Mouse (Mus musculus) kidney, adult 2 months (tissue): ENCODE measurements around the gene Myrf.

Source experiments
- CTCF ChIP-seq: fragments of 200-500 bp; conservative IDR thresholded peaks from 2 replicates; pipeline ENCODE4 v1.5.1; 2011; ENCODE audit warnings: low read depth, mild to moderate bottlenecking, control low read depth, low read length, moderate library complexity, mixed read lengths; ENCODE audit not compliant: insufficient read depth, insufficient read length
- POLR2A ChIP-seq: fragments of 200-500 bp; IDR thresholded peaks from one replicate; pipeline ENCODE4 v1.6.1; 2011; ENCODE audit warnings: low read depth, low read length, control low read depth

DNA sequence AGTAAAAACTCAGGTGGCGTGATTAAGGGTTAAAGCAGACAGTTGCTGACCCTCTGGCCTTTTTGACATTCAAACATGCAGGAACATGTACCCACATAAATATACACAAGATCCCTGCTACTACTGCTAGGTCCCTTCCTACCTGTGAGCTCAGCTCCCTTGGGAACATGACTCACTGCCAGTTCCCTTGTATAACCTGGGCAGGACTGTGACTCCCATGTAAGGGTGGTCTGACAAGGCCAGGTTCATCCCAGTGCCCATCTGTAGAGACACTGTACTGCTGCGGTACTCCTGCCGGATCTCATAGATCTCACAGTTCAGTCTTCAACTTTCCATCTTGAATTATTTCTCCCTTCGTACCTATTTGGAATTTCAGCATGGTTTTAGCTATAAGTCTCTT lies 43.4 kb downstream of the Myrf start:
- TF ChIP-seq CTCF (no peak), POLR2A (no peak)
